Mouse (Mus musculus) left cerebral cortex, adult 9 months (tissue): ENCODE results near the gene Ssmem1.
A peak's percentile ranks its signal among the peaks of the same experiment; 100 is the strongest.

Source experiments
- DNase-seq, 2 experiments: peaks; one replicate each; pipeline ENCODE4 v3.0.0; 2022; ENCODE audit warnings: low spot score in 2 of 2

Gene Ssmem1

GRCm38 (mm10) chr6:30525456-30526332 lies 16.0 kb downstream of the Ssmem1 start:
- DNase-seq, result no peak

- no peak for DNase-seq
These were observed 17.2 kb downstream of the Ssmem1 start for GRCm38 (mm10) chr6:30526586-30527515.

- DNase-seq, result peak in 1 of 2 experiments; percentile 44
These were observed 19.2 kb downstream of the Ssmem1 start for GRCm38 (mm10) chr6:30528800-30529199.

GRCm38 (mm10) chr6:30535340-30535739 lies 25.7 kb downstream of the Ssmem1 start:
- DNase-seq, result peak in 1 of 2 experiments; percentile 22

- DNase-seq, result no peak
These were observed 28.6 kb downstream of the Ssmem1 start for GRCm38 (mm10) chr6:30538240-30538639.

- no peak for DNase-seq
These were observed 29.2 kb downstream of the Ssmem1 start for GRCm38 (mm10) chr6:30538800-30539199.

GRCm38 (mm10) chr6:30541009-30541799 lies 31.6 kb downstream of the Ssmem1 start, which contains the start of gene Cpa2:
Cpa2 (plus strand) TSS chr6:30541582.
- no peak for DNase-seq

- no peak for DNase-seq
These were observed 32.6 kb downstream of the Ssmem1 start for GRCm38 (mm10) chr6:30542277-30542676.

GRCm38 (mm10) chr6:30543077-30543476 lies 33.4 kb downstream of the Ssmem1 start:
- no peak for DNase-seq

GRCm38 (mm10) chr6:30543851-30544250 lies 34.2 kb downstream of the Ssmem1 start:
- no peak for DNase-seq

- peak in 1 of 2 experiments; percentile 43 for DNase-seq
These were observed 36.0 kb downstream of the Ssmem1 start for GRCm38 (mm10) chr6:30545689-30546088.

- peak in 1 of 2 experiments; percentile 40 for DNase-seq
These were observed 37.1 kb downstream of the Ssmem1 start for GRCm38 (mm10) chr6:30546571-30547273.

- no peak for DNase-seq
These were observed 37.6 kb downstream of the Ssmem1 start for GRCm38 (mm10) chr6:30547274-30547645.

- DNase-seq, result no peak
These were observed 38.1 kb downstream of the Ssmem1 start for GRCm38 (mm10) chr6:30547656-30548306.

- DNase-seq, result peak in 1 of 2 experiments; percentile 25
These were observed 39.6 kb downstream of the Ssmem1 start for GRCm38 (mm10) chr6:30549231-30549761.

- DNase-seq, result no peak
These were observed 41.0 kb downstream of the Ssmem1 start for GRCm38 (mm10) chr6:30550496-30551192.

- no peak for DNase-seq
These were observed 41.5 kb downstream of the Ssmem1 start for GRCm38 (mm10) chr6:30551193-30551515.

GRCm38 (mm10) chr6:30551644-30552580 lies 42.3 kb downstream of the Ssmem1 start:
- DNase-seq, result no peak
